Mouse (Mus musculus) monocyte, adult 5-6 weeks (primary cell): ENCODE data around the gene Snd1. TPM values are rescaled to one million over a fixed set of nuclear protein-coding genes. Genes with fewer than 3 reads are reported as not detected.

Source experiments
- ATAC-seq: fragments of 153-309, 156-312 bp; replicated peaks from 2 replicates; pipeline ENCODE4 v1.8.0; 2017; ENCODE audit warnings: mild to moderate bottlenecking; ENCODE audit not compliant: low TSS enrichment, insufficient number of reproducible peaks, severe bottlenecking, poor library complexity, low FRiP score
- total RNA-seq: library from RNA; stranded (forward); fragments of 200-1000, 200-491, 200-594 nt; gene quantifications from 3 replicates; pipeline ENCODE4 v1.2.3, GENCODE M21; 2017

The Snd1 gene
- total RNA-seq = 110 to 122 TPM (median 119 TPM) in 3 replicates

- ATAC-seq = no peak
Measured at GRCm38 (mm10) chr6:28474839-28475238, at the start of gene Snd1. Gene Snd1 (plus strand): TSS chr6:28475139.

- ATAC-seq = no peak
Measured at GRCm38 (mm10) chr6:28427096-28427839, 47.7 kb upstream of the Snd1 start, which contains the start of gene Fscn3. Gene Fscn3 (plus strand): TSS chr6:28427789.

GRCm38 (mm10) chr6:28428290-28428689, 46.6 kb upstream of the Snd1 start, which contains the start of gene Gcc1:
Gene Gcc1 (minus strand): TSS chr6:28428390.
- no peak for ATAC-seq

GRCm38 (mm10) chr6:28429870-28430269, 45.1 kb upstream of the Snd1 start:
- no peak for ATAC-seq

GRCm38 (mm10) chr6:28430795-28431537, 44.0 kb upstream of the Snd1 start:
- ATAC-seq = no peak

- ATAC-seq = no peak
Measured at GRCm38 (mm10) chr6:28431538-28431855, 43.4 kb upstream of the Snd1 start.

GRCm38 (mm10) chr6:28447937-28448336, 27.0 kb upstream of the Snd1 start:
- no peak for ATAC-seq

GRCm38 (mm10) chr6:28449253-28449652, 25.7 kb upstream of the Snd1 start, which contains the start of gene Pax4:
Gene Pax4 (minus strand): TSS chr6:28449353.
- ATAC-seq = no peak

- ATAC-seq = no peak
Measured at GRCm38 (mm10) chr6:28450481-28450880, 24.5 kb upstream of the Snd1 start.

- ATAC-seq = no peak
Measured at GRCm38 (mm10) chr6:28450977-28451376, 24.0 kb upstream of the Snd1 start.

- ATAC-seq = no peak
Measured at GRCm38 (mm10) chr6:28459221-28459668, 15.7 kb upstream of the Snd1 start.

GRCm38 (mm10) chr6:28460534-28460933, 14.4 kb upstream of the Snd1 start:
- ATAC-seq = no peak

- ATAC-seq = no peak
Measured at GRCm38 (mm10) chr6:28464630-28465029, 10.3 kb upstream of the Snd1 start.

- ATAC-seq = no peak
Measured at GRCm38 (mm10) chr6:28470017-28470602, 4.8 kb upstream of the Snd1 start.

GRCm38 (mm10) chr6:28470621-28471020, 4.3 kb upstream of the Snd1 start:
- no peak for ATAC-seq

GRCm38 (mm10) chr6:28471284-28472035, 3.5 kb upstream of the Snd1 start:
- no peak for ATAC-seq

GRCm38 (mm10) chr6:28474211-28474610, 728 bp upstream of the Snd1 start:
- no peak for ATAC-seq

GRCm38 (mm10) chr6:28479865-28480751, 5.2 kb downstream of the Snd1 start:
- ATAC-seq = peak; percentile 95
